Mouse (Mus musculus): Measurements from ENCODE around the gene Kif1a.

The Kif1a gene

DNA sequence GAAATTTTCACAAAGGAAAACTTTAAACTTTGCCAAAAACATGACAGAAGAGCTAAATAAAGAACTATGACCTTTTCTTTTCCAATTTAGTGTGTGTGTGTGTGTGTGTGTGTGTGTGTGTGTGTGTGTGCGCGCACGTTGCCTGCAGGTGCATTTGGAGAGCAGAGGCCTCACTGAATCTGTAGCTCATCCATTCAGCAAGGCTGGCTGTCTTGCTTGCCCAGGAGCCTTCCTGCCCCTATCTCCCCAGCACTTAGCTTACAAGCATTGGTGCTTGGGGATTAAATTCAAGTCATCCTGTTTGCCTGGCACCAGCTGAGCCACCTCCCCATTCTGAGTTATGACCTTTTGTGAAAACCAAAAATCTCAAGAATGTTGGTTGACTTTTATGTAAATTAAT, 9.2 kb downstream of the Kif1a start:
- DNase-seq (ENCODE audit: low spot score), result no peak

DNA sequence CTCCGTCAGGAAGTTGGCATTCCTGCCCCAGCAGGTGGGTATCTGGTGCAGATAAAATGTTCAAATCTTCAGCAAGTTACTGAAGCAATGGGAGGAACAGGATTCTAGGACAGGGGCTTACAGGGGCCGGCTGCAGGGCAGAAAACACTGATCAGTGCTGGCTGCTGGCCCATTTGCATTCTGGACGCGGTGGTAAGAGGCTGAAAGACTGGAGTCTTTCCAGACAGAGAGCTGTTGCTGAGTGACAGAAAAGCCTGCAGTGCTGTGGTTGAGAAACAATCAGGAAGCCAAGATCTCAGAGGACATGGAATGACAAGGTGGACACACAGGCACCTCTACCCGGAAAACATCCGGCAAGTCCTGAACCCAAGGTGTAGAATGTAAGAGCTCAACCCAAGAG, 16.6 kb downstream of the Kif1a start:
- DNase-seq (ENCODE audit: low spot score), result no peak

DNA sequence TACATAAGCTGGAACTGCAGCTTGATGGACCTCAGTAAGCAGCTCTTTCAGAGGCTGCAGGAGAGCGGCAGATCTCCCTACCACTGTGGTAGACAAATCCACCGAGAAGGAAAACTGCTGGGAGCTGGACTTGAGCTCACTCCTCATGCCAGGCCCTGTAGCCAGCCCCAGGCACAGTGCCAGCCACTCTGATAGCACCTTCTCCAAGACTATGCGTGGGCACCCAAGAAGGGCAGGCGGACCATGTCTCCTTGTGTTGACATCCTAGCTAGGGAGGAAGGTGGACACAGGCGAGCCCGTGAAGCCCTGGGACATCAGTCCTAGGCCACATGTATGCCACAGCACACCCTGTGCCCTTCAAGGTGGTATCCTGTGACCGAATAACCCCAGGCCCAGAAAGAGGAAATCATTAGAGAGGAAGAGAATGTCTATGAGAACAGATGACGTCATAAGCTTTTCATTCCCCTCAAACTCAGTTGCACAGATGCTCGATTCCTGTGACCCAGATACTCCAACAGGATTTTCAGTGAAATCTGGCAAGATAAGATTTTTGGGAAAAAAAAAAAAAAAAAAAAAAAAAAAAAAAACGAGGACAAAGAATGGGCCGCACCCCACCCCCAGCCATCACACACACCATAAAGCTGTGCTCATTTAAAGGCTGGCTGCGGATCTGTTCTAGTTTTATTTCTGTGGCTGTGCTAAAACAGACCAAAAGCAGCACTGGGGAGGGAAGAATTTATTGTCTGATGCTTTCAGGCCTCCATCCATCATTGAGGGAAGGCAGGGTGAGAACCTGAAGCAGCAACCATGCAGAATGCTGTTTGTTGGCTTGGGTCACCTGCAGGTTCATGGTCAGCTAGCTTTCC, 18.1 kb downstream of the Kif1a start:
- DNase-seq (ENCODE audit: low spot score), result no peak

DNA sequence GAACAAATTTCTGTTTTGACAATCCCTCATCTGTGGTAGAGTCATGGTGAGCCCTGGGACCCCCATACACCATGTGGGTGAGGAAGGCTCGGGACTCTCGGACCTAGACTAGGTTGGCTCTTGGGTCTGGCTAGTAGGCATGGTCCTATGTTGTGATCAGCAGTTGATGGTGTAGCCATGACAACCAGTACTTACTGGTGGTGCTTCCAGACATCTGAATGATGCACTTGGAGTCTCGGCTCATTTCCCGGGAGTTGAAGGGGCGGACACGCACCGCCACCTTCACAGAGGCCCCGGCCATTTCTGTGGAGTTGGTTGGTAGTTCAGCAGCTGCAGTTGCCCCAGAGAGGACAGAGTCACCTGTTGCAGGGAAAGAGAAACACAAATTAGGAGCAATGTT, 19.6 kb downstream of the Kif1a start:
- no peak for DNase-seq (ENCODE audit: low spot score)

DNA sequence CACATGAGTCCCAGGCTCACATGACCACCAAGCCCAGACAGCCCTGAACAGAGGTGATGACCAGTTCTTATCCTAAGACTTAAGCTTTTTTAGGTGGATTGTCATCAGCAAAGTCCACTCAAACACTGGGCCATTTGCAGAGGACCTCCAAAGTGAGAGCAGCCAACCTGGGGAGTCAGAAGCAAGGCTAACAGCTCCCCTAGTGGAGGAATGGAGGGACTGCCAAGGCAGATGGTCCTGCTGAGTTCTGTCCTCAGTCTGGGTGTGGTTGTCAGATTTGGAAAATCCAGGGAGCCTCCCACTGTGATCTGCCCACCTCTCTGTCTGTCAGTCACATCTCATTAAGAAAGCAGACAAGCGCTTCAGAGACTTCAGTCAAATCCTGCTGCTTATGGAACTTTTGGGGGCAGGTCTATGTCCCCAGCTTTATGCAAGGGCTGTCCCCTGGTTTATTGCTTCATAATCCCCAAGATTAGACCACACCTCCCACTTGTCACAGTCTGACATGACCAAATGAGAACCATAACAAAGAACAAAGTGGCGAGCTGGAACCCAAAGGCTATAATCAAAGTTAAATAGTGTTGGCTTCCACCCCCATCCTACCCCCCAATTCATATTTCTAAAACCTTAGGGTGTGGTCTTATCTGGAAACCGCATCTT, 20.7 kb downstream of the Kif1a start:
- DNase-seq (ENCODE audit: low spot score), result peak; percentile 81

DNA sequence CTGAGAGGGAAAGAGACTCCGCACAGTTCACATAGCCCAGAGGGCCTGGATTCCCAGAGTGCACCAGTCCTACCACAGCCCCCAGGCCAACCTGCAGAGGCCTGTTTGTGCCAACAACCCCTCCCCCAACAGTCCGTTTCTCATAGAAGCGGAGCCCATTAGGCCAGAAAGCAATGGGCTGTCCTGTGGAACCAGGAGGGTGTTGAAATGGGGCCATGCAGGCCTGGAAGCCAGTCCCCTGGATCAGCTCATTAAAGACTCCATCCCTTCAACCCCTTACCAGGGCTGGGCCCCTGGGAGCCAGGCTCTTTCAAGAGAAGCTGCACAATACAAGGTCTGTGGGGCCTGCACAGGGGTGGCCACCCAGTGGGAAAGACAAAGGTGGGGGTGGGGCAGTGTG, 22.1 kb downstream of the Kif1a start:
- peak; percentile 90 for DNase-seq (ENCODE audit: low spot score)

DNA sequence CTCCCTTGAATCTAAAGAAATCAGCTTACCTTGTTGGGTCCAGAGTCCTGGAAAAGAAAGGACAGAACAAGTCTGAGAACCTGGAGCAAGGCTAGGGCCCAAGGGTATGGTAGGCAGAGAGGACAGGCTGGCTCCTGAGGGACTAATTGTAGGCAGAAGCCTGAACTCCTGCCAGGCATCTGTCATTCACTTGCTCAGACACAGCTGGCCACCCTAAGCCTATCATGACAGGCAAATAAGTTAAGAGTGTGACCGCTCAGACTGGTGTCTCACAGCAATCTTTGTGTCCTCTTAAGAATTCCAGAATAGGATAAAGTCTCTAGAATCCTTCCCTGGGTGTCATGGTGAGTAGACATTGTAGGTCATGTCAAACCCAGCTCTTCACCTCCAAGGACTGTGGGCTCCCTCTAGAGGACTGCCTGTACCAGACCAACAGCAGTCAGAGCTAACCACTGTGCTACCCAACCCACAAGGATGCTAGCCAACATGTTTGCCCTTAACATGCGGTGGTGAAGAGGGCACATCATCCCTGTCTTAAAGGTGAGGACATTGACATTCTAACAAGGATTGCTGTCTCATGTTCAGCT, 29.4 kb downstream of the Kif1a start:
- peak; percentile 53 for DNase-seq (ENCODE audit: low spot score)

DNA sequence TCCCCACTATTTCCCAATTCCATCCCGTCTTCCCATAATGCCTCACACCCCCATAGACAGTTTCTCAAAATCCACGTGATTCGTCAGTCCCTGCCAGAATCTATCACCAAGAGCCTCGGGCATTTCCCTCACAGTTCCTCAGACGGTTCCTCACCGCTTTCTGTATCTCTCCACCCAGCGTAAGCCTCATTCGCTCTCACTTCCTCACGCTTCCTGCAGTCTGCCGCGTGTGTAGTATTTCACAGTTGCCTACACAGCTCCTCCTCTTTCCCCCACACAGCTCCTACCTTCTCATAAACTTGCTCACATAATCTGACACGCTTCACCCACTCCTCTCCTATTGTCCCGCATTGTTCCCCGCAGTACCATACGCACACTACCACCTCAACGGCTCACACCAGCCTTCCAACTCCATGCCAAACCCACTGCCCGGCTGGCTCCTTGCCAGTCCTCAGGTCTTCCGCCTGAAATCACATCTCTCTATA, 30.2 kb downstream of the Kif1a start:
- no peak for DNase-seq (ENCODE audit: low spot score)

DNA sequence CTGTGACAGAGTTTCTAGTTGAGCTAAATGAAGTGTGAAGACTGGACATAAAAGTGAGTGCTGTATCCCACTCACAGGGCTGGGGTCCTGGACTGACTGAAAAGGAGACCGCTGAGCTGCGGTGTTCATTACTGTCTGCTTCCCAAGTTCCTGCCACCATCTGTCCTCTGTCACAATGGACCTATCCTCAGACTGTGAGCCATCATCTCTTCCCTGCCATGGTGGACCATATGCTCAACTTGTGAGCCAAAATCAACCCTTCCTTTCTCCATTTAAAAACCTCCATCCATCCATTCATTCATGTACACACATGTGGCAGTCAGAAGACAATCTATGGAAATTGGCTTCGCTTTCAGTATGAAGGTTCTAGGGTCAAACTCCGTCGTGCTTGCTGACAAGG, 30.9 kb downstream of the Kif1a start:
- DNase-seq (ENCODE audit: low spot score), result no peak

DNA sequence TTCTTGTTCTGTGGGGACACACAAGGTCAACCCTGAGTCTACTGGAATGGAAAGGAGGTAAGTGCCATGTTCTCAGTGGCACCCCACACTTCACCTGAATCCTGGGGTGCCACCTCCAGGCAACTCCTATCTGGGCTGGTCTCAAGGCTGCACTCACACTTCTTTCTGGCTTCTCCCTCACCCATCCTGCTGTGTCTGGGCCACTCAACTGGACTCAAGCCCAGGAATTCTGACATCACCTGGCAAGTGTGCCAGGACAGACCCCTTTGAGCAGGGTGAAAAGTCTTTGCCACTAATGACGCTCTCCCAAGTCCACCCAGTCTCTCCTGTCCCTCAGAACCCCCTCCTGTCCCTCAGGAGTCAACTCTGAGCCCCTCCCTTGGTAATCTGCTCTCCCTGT, 33.2 kb downstream of the Kif1a start:
- DNase-seq (ENCODE audit: low spot score), result no peak

DNA sequence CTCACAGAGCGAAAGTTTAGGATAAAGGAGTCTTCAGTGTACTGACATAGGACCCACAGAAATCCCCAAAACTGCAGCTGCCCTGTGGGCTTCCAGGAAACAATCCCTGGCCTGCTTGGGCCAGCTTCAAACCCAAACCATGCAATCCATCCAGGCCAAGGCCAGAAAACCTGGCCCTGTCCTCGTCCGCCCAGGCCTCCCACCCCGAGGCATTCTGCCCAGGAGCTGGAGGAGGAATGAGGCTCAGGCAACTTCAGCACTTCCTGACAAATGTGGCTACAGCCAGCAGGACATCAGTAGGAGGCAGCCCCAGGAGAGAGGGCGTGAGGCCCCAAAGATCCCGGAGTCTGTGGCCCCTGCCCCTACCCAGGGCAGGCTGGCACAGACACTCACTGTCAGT, 36.1 kb downstream of the Kif1a start:
- DNase-seq (ENCODE audit: low spot score), result no peak

DNA sequence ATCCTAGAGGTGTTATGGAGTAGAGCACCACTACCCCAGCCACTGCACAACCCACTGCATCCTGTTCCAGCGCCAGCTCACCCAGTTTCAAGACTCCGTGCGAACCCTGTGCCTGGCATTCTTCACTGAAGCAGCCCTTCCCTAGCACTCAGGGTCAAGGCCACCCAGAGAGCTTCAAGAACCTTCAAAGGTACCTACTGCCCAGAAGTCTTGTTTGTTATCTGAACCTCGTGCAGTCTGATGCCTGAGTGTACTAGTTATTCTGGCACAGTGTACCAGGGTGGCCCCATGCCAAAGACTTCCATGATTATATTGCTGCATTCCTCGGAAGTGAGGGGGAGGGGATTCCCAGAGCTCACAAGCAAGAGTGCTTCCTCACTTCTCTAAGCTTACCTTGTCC, 38.1 kb downstream of the Kif1a start:
- DNase-seq (ENCODE audit: low spot score), result no peak

DNA sequence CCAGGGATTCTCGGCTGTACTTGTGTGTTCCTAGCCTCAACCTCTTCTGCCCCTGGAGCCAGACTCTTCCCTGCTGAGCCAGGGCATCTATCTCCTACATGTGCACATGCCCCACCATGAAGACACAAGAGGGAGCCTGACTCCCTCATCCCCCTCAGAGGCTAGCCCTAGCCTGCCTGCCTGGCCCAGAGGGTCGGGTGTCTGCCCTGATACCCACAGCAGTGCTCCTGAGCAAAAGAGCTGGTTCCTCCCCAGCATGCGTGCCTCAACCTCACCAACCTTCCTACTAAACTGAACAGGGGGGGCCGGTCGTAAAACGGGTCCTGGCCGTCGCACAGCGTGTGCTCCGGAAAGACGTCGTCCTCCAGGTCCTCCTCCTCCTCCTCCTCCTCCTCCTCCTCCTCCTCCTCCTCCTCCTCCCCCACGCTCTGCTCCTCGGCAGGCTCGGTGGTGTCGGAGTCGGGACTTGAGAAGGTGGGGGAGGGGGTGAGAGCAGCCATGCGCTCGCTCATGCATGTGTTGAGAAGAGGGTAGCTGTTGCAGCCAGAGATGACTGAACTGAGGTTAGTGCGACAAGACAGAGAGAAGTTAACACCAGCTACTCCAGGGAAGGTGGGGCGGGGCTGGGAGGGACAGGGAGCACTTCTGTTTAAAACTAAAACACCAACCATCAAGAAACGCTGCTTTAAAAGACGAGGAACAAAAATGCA, 50.5 kb downstream of the Kif1a start:
- peak; percentile 17 for DNase-seq (ENCODE audit: low spot score)

DNA sequence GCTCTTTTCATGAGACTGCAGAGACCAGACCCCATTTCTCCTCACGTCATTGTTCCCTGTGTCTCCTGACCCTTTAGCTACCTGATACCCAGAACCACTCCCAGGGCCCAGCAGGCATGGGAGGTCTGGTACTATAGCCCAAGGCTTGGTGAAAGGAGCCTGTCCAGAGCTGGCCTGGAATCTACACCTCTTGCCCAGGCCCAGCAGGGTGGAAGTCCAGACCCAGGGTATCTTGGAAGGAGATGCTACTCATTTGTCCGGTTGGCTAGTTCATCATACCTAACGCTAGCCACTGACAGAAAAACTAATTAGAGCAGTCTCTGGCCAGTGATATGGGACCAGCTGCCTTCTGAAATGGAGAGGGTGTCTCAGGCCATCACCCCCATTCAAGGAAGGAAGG, 51.7 kb downstream of the Kif1a start:
- DNase-seq (ENCODE audit: low spot score), result no peak

DNA sequence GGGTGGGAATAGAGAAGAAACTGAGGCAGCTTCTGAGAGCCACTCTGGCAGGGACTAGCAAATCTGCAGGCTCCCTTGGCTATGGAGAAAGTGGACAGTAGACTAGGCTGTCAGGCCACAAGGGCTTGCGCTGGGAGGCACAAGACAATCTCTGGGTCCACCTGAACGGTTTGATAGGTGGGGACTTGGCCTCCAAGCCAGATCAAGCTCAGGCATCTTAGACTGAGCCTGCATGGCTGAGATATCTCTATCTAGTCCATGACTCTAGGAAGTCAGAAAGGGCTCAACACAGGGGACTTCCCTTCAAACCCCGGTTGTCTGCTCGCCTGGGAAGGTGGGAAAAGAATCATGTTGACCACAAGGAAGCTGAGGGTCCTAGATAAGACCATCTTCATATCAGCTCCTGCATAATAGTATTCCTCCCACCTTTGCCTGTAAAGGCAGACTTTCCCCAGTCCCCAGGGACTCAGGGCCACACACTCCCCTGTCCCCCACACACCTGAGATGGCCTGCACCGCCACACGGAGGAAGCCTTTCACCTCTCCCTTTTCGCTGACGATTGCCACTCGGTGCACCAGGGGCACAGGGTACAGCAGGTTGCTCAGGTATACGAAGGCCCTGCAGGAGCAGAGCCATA, 55.5 kb downstream of the Kif1a start:
- DNase-seq (ENCODE audit: low spot score), result no peak

DNA sequence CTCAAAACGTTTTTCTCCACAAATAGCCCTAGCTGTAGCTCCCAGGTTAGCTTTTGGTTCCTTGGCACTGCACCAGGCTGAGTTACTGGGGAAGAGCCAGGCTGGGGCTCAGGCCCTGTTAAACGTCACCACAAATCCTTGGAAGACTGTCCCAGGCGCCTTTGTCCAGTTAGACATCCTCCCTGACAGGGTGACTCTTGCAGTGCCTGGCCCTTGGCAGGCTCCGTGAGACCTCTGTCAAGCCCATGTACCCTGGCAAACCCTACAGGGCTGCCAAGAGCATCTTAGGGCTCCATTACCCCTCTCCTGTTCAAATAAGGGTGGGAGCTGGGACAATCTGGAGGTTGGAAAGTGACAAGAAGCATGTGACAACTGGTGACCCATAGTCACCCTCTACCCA, 65.8 kb downstream of the Kif1a start:
- DNase-seq (ENCODE audit: low spot score), result no peak

DNA sequence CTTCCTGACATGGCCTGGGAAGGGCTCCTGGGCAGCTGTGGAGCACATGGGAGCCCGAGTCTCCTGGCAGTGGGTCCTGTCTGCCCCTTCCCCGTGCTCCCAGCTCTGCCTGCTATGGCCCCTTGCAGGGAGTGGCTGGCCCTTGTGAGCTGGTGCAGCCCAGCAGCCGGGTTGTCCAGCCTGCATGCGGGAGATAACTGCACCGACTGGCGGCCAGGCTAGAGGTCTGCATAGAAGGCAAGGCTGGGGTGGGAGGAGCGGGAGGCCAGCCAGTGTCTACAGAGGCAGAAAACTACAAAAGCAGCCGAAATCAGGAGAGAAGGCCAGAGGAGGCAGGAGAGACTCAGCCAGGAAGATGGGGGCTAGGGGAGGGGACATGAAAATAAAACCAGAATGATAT, 67.8 kb downstream of the Kif1a start:
- no peak for DNase-seq (ENCODE audit: low spot score)

DNA sequence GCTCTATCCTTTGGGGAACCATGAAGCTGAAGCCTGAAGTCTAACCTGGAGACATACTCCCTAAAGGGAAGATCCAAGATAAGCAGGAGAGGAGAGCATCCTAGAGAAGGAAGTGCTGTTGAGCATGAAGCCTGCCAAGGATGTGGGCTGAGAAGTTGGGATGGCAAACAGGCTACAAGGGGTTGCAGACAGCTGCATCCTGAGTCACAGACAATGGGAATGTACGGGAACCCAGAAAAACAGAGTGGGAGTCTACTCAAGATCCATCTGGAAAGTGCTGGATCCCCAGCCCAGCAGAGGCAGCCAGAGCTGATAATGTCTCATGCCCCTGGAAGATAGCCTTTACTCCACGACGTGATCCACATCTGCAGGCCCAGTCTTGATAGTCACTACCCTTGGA, 70.6 kb downstream of the Kif1a start:
- no peak for DNase-seq (ENCODE audit: low spot score)

DNA sequence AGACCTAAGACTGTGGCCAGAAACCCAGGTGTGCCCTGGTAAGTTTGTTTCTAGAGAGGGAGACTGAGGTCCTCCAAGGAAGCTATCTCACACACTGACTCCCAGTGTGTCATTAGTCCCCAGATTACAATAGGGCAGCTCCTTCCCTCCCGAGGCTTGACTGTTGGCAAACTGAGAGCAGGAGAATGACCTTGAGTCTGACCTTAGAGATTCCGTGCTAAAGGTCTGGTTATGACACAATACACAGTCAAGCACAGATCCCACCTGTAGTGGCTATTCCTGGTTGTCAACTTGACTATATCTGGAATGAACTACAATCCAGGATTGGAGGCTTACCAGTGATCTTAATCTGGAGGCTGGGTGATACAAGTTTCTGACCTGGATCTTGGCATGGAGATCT, 71.7 kb downstream of the Kif1a start:
- DNase-seq (ENCODE audit: low spot score), result no peak

DNA sequence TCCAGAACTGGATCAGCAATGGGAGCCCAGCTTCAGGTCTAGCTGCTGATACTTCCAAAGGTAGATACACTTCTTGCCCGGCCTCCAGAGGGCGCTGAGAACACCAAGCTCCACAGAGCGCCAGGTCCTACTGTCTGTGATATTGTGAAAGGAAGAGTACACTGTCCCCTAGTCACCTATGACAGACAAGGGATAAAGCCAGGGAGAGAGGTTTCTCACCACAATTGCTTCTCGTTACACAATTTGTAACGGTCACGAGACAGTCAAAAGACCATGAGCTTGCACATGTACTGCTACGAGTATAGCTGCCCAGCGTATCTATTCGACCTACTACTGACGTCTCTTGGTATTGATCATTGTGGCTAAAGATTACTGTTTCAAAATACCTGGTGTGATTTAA, 72.4 kb downstream of the Kif1a start:
- DNase-seq (ENCODE audit: low spot score), result no peak

DNA sequence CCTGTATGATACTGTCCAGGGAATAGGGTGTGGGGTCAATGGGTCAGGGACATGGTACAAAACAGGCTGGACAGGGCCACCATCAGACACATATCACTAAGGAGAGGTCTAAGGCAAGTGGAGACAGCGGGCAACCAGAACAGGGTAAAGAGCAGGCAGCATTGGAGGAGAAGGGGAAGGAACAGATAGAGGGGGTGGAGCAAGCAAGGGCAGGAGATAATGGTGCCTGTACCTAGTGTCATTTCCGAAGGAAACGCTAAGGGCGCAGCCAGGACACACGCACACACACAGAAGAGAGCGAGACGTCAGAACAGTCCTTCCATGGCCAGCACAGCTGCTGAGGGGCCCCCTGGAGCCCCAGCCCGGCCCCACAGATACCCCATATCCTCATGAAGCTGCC, 75.2 kb downstream of the Kif1a start:
- DNase-seq (ENCODE audit: low spot score), result no peak

DNA sequence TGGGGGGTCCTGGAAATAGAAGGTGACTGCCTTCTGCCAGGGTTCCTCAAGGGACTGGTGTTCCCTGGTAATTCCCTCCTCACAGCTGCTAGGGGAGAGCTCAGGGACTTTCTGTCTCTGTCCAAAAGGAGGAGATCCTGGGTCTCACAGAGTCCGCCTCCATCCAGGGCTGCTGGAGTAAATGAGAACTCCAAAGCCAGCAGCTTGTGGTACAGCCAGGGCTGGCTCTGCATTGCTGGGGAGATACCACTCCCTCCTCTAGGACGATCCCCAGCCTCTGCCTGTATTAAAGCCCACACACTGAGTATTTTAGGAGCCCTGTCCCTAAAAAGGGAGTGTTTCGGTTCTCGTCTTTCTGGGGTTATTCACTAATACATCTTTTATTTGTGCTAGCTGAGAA, 81.1 kb downstream of the Kif1a start:
- DNase-seq (ENCODE audit: low spot score), result no peak

All from retina, embryonic 14.5 days (tissue).